Mouse (Mus musculus) midbrain, embryonic 14.5 days (tissue): Measurements from ENCODE around the gene Tmc4. TPM values are rescaled to one million over a fixed set of nuclear protein-coding genes. Genes with fewer than 3 reads are reported as not detected.
"Not testable (repeated sequence)": the region's sequence is repeated elsewhere in the genome, so short reads cannot be mapped to it uniquely, and the experiment has no call there.

Experiments
- ATAC-seq: fragments of 200-750 bp; cut with Nextera tagmentation; 2 replicates; pipeline ENCODE4 v1.8.0; 2017; ENCODE audit warnings: moderate number of reproducible peaks, moderate library complexity; ENCODE audit not compliant: low FRiP score, low TSS enrichment
- DNase-seq: peaks from one replicate; pipeline ENCODE4 v3.0.0-alpha.2; 2015
- H3K27ac ChIP-seq: fragments of 300-500 bp; sonication (generic); replicated peaks from 2 replicates; pipeline ENCODE4 v1.5.1; 2014; ENCODE audit warnings: mild to moderate bottlenecking, low read depth, low read length, moderate library complexity
- H3K27me3 ChIP-seq: fragments of 300-500 bp; sonication (generic); 2 replicates; pipeline ENCODE4 v1.6.1; 2014; ENCODE audit warnings: low read length, control low read depth, mixed read lengths; ENCODE audit not compliant: control insufficient read depth, insufficient read depth
- H3K36me3 ChIP-seq: fragments of 300-500 bp; sonication (generic); 2 replicates; pipeline ENCODE4 v1.6.1; 2014; ENCODE audit warnings: low read length, control low read depth; ENCODE audit not compliant: control insufficient read depth, insufficient read depth
- H3K4me1 ChIP-seq: fragments of 300-500 bp; sonication (generic); 2 replicates; pipeline ENCODE4 v1.6.1; 2014; ENCODE audit warnings: mild to moderate bottlenecking, antibody characterized with exemption, low read length, control low read depth; ENCODE audit not compliant: control insufficient read depth, insufficient read depth
- H3K4me2 ChIP-seq: fragments of 300-500 bp; sonication (generic); 2 replicates; pipeline ENCODE4 v1.6.1; 2014; ENCODE audit warnings: mild to moderate bottlenecking, low read length, moderate library complexity
- H3K4me3 ChIP-seq: fragments of 300-500 bp; sonication (generic); replicated peaks from 2 replicates; pipeline ENCODE4 v1.5.1; 2014; ENCODE audit warnings: low read depth, low read length
- H3K9ac ChIP-seq: fragments of 300-500 bp; sonication (generic); replicated peaks from 2 replicates; pipeline ENCODE4 v1.6.1; 2014; ENCODE audit warnings: mild to moderate bottlenecking, low read length, moderate library complexity
- H3K9me3 ChIP-seq: fragments of 300-500 bp; sonication (generic); 2 replicates; pipeline ENCODE4 v1.6.1; 2016; ENCODE audit warnings: low read length, control low read depth, mixed read lengths; ENCODE audit not compliant: control insufficient read depth
- WGBS: fragments of 180-500 bp; shearing (Covaris S2); extraction: QIAGEN DNeasy Blood & Tissue Kit; methylation state at CpG from one replicate; pipeline ENCODE4 v1.1.7; 2014; 5-methylcytosine and 5-hydroxymethylcytosine counted together
- polyA plus RNA-seq: library from polyadenylated mRNA; unstranded; fragments of >200 nt; fragmentation: Nextera tagmentation; extraction: Ambion mirVana; gene quantifications from 2 replicates; pipeline ENCODE4 v1.2.1, GENCODE M21; 2014

Gene Tmc4
- polyA plus RNA-seq, result 3.0 and 3.2 TPM in 2 replicates

GRCm38 (mm10) chr7:3677342-3677741 is at the start of gene Tmc4:
Tmc4 (minus strand) TSS chr7:3677553.
- WGBS, result 54% methylated on average over 9 of the region's 9 CpGs
- H3K4me2 ChIP-seq, result no peak within 1 kb of the TSS

GRCm38 (mm10) chr7:3725459-3725858 is 48.1 kb upstream of the Tmc4 start:
- not testable (repeated sequence) for ATAC-seq, H3K36me3 ChIP-seq, H3K4me3 ChIP-seq, DNase-seq, H3K4me1 ChIP-seq, H3K27ac ChIP-seq, H3K4me2 ChIP-seq, H3K9ac ChIP-seq, H3K27me3 ChIP-seq, H3K9me3 ChIP-seq

More at GRCm38 (mm10) chr7:3677342-3677741, at the start of gene Tmc4:
- Histone ChIP-seq H3K4me3 (no peak within 1 kb of the TSS), H3K27me3 (no peaks in the 10 kb centered on the region), H3K27ac (no peak within 1 kb of the TSS), H3K9me3 (no peaks in the 10 kb centered on the region), H3K4me1 (no peaks in the 10 kb centered on the region), H3K36me3 (peaks cover 10% of the 10 kb centered on the region; the same call in 1 of the 2 replicates), H3K9ac (no peak within 1 kb of the TSS)
- DNase-seq, result no peak
- no peak for ATAC-seq

GRCm38 (mm10) chr7:3720268-3720667 is 42.9 kb upstream of the Tmc4 start, which contains the start of gene Pirb:
Pirb (minus strand) TSS chr7:3720391.
- not testable (repeated sequence) for H3K9me3 ChIP-seq, H3K36me3 ChIP-seq, H3K27ac ChIP-seq, H3K4me2 ChIP-seq, H3K27me3 ChIP-seq, H3K9ac ChIP-seq, H3K4me3 ChIP-seq, ATAC-seq, DNase-seq, H3K4me1 ChIP-seq
- WGBS, result 50% methylated on average over 1 of the region's 3 CpGs

GRCm38 (mm10) chr7:3715249-3715648 is 37.9 kb upstream of the Tmc4 start:
- 79% methylated on average over 1 of the region's 1 CpGs for WGBS
- Histone ChIP-seq H3K4me2 (no peak overlapping the region), H3K4me3 (no peak overlapping the region), H3K36me3 (no peaks in the 10 kb centered on the region), H3K9me3 (no peaks in the 10 kb centered on the region), H3K27me3 (no peaks in the 10 kb centered on the region), H3K4me1 (no peaks in the 10 kb centered on the region), H3K9ac (no peak overlapping the region), H3K27ac (no peak overlapping the region)
- DNase-seq (no peak), ATAC-seq (no peak)

- Histone ChIP-seq H3K27ac (no peak overlapping the region), H3K36me3 (peaks cover 10% of the 10 kb centered on the region), H3K4me1 (no peaks in the 10 kb centered on the region), H3K9me3 (no peaks in the 10 kb centered on the region), H3K4me3 (no peak overlapping the region), H3K27me3 (no peaks in the 10 kb centered on the region), H3K9ac (no peak overlapping the region), H3K4me2 (no peak overlapping the region)
- no peak for ATAC-seq
- 33% methylated on average over 5 of the region's 5 CpGs for WGBS
- no peak for DNase-seq
These were observed 35.0 kb upstream of the Tmc4 start for GRCm38 (mm10) chr7:3712264-3712942.

GRCm38 (mm10) chr7:3709000-3709399 is 31.6 kb upstream of the Tmc4 start:
- no peak for DNase-seq
- no peaks in the 10 kb centered on the region for H3K27me3 ChIP-seq
- H3K4me1 ChIP-seq, result peaks cover 10% of the 10 kb centered on the region
- 81% methylated on average over 1 of the region's 1 CpGs for WGBS
- H3K9me3 ChIP-seq, result no peaks in the 10 kb centered on the region
- H3K4me3 ChIP-seq, result no peak overlapping the region
- H3K36me3 ChIP-seq, result peaks cover 32% of the 10 kb centered on the region
- H3K9ac ChIP-seq, result no peak overlapping the region
- ATAC-seq, result no peak
- H3K27ac ChIP-seq, result no peak overlapping the region
- H3K4me2 ChIP-seq, result no peak overlapping the region

GRCm38 (mm10) chr7:3708447-3708980 is 31.2 kb upstream of the Tmc4 start:
- H3K27ac ChIP-seq, ATAC-seq, DNase-seq, H3K9me3 ChIP-seq, H3K27me3 ChIP-seq, H3K4me3 ChIP-seq, H3K9ac ChIP-seq, H3K4me2 ChIP-seq: not testable (repeated sequence)
- H3K4me1 ChIP-seq, result peaks cover 11% of the 10 kb centered on the region
- WGBS, result 38% methylated on average over 5 of the region's 5 CpGs
- H3K36me3 ChIP-seq, result peaks cover 32% of the 10 kb centered on the region

GRCm38 (mm10) chr7:3707568-3708413 is 30.4 kb upstream of the Tmc4 start:
- H3K9ac ChIP-seq, result no peak overlapping the region
- DNase-seq (no peak), ATAC-seq (no peak)
- no peak overlapping the region for H3K27ac ChIP-seq
- H3K9me3 ChIP-seq, result no peaks in the 10 kb centered on the region
- H3K4me3 ChIP-seq, result no peak overlapping the region
- H3K4me2 ChIP-seq, result no peak overlapping the region
- WGBS, result 30% methylated on average over 7 of the region's 7 CpGs
- H3K4me1 ChIP-seq, result peaks cover 13% of the 10 kb centered on the region
- H3K36me3 ChIP-seq, result peaks cover 32% of the 10 kb centered on the region
- no peaks in the 10 kb centered on the region for H3K27me3 ChIP-seq
